Mouse (Mus musculus): ENCODE measurements around the gene Axin1. TPM values are rescaled to one million over a fixed set of nuclear protein-coding genes. Genes with fewer than 3 reads are reported as not detected.

The Axin1 gene
- polyA plus RNA-seq, 1 experiment from 2014 or later = 6.6 TPM

DNA sequence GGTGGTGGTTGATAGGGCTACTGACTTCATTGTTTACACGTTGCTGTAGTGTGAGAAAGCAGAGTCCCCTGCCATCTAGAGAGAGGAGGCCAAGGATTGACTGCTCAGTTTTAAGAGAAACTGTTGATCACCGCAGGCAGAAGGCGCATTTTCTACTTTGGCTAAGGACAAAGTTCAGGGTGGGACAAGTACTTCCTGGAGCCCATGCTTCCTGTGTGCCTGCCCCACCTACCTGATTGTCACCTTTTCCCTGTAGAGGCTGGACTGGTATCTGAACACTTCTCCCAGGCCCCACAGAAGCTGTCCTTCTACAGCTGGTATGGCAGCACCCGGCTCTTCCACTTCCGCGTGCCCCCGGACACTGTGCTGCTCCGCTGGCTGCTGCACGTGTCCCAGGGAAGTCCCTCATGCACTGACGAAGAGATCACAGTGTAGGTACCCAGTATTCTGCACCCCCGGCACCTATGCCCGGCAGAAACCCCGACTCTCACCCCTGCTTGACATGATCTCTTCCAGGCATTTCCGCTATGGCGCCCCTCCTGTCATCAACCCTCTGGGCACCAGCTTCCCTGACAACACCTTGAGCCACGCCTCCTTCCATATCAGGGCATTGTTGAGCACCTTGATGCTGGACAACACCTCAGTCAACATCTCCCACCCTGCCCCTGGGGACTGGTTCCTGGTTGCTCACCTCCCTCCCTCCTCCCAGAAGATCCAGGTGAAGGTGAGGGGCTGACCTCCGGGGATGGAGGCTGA is 21.8 kb upstream of the Axin1 start:
- peaks cover 33% of the 10 kb centered on the region for H3K27me3 ChIP-seq (replicated peaks; ENCODE audit: control insufficient read depth, insufficient read depth, low read length)
- peak overlapping the region; percentile 22; the same call in 1 of the 2 replicates for H3K4me2 ChIP-seq (ENCODE audit: low read depth, low read length)
- no peaks in the 10 kb centered on the region for H3K9me3 ChIP-seq (ENCODE audit: control insufficient read depth, low read length)
- peak overlapping the region; percentile 88 for H3K27ac ChIP-seq (ENCODE audit: low read length)
- ATAC-seq = peak; percentile 65
- 71% methylated on average over 17 of the region's 17 CpGs for WGBS
- no peak overlapping the region for H3K9ac ChIP-seq (ENCODE audit: low read depth, low read length)
- no peak overlapping the region for H3K4me3 ChIP-seq (ENCODE audit: low read length)
- no peaks in the 10 kb centered on the region for H3K36me3 ChIP-seq (ENCODE audit: control insufficient read depth, insufficient read depth, low read length)
- peaks cover 10% of the 10 kb centered on the region for H3K4me1 ChIP-seq (ENCODE audit: control insufficient read depth, insufficient read depth, low read length)

DNA sequence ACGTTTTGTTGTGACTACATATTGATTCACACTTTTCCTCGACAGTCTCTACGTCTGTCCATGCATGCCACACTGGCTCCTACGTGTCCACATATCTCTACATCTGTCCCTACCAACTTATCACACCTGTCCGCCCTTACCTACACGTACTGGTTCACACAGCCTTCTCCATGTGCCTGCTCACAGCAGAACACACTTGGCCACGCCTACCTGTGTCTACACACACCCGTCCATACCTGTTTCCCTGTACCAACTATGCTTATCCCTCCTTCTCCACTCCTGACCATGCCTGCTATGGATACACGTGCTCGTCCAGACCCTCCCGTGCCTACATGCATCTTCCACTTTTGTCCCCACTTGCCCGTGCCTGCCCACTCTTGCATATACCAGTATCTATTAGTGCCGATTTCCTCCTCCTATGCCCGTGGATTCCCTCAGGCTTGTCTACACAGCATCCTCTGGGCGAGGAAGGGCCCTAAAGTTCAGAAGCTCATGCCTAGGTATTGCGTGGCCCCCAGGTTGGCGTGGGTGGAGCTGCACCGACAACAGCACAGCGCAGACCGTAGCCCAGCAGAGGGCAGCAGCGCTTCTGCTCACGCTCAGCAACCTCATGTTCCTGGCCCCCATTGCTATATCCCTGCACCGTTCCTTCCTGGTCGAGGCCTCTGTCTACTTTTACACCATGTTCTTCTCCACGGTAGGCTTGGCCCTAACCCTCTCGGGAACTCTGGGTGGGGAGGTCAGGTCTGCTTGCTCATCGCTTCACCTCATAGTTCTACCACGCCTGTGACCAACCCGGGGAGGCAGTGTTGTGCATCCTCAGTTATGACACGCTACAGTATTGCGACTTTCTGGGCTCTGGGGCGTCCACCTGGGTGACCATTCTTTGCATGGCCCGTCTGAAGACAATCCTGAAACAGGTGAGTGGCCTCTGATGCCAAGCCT is 18.4 kb upstream of the Axin1 start:
- no peak overlapping the region for H3K4me2 ChIP-seq (ENCODE audit: low read depth, low read length)

DNA sequence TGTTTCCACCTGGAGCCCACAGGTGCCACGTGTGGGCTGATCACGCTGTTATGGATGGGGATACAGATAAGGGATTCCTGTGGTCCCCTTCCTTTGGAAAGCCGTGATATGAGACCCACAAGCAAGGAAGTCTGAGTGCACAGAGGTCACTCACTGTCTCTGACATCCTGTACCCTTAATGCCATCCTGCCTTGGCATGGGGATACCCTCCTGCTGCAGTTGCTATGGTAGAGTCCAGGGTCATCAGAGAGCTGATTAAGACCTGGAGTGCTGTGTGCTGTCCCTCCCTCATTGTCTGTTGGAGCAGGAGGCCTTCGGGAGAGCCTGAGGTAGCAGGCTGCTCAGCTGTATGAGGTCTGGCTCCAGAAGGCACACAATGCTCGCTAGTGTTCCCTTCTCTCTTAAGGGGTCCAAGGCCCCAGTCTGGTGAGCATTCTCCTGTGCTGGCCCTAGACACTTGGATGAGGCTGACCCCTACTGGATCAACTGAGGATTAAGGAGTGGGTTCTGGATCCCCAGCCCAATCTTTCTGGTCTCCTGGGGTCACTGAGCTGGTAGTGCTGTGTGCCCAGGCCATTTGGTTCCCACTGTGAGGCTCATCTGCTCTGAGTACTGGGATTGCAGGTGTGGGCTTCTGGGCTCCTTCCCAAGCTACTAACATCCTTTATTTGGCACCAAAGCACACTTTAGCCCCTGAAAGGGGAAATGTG is 15.9 kb upstream of the Axin1 start:
- peaks cover 10% of the 10 kb centered on the region for H3K36me3 ChIP-seq (ENCODE audit: control insufficient read depth, insufficient read depth, low read length)
- H3K4me3 ChIP-seq (ENCODE audit: low read length) = no peak overlapping the region
- H3K27ac ChIP-seq (ENCODE audit: low read length) = no peak overlapping the region
- no peak overlapping the region for H3K4me2 ChIP-seq (ENCODE audit: low read depth, low read length)
- no peak for ATAC-seq
- peaks cover 15% of the 10 kb centered on the region for H3K4me1 ChIP-seq (ENCODE audit: control insufficient read depth, insufficient read depth, low read length)
- H3K27me3 ChIP-seq (replicated peaks; ENCODE audit: control insufficient read depth, insufficient read depth, low read length) = no peaks in the 10 kb centered on the region
- H3K9me3 ChIP-seq (ENCODE audit: control insufficient read depth, low read length) = no peaks in the 10 kb centered on the region
- no peak overlapping the region for H3K9ac ChIP-seq (ENCODE audit: low read depth, low read length)
- WGBS = 62% methylated on average over 5 of the region's 5 CpGs

More for the DNA sequence above, 18.4 kb upstream of the Axin1 start:
- Histone ChIP-seq H3K9me3 (ENCODE audit: control insufficient read depth, low read length) (no peaks in the 10 kb centered on the region), H3K36me3 (ENCODE audit: control insufficient read depth, insufficient read depth, low read length) (no peaks in the 10 kb centered on the region), H3K9ac (ENCODE audit: low read depth, low read length) (peak overlapping the region; percentile 30; the same call in 1 of the 2 replicates), H3K4me1 (ENCODE audit: control insufficient read depth, insufficient read depth, low read length) (peaks cover 15% of the 10 kb centered on the region), H3K4me3 (ENCODE audit: low read length) (no peak overlapping the region), H3K27me3 (replicated peaks; ENCODE audit: control insufficient read depth, insufficient read depth, low read length) (peaks cover 8% of the 10 kb centered on the region), H3K27ac (ENCODE audit: low read length) (no peak overlapping the region)
- 43% methylated on average over 33 of the region's 33 CpGs for WGBS
- peak; percentile 57; the same call in 1 of the 2 replicates for ATAC-seq

DNA sequence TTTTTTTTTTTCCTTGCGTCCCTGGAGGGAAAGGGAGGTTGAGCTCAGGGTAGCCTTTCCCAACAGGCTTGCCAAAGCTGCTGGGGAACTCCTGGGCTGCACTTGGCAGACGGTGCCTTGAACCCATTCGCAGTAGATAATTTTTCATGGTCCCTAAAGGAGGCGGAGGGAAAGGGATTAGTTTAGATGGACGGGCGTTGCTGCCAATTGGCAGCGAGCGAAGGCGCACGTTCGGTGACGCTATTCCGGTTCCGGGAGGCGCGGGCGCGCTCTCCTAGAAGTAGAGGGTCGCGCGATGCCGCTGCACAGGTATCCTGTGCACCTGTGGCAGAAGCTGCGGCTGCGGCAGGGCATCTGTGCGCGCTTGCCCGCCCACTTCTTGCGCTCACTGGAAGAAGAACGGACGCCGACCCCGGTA is 15.2 kb upstream of the Axin1 start, which contains the start of gene Mrpl28:
TSS of gene Mrpl28 (plus strand) at position 234 of the 418 bp plus-strand sequence.
- peak within 1 kb of the TSS; percentile 61 for H3K27ac ChIP-seq (ENCODE audit: low read length)
- peak; percentile 84 for ATAC-seq
- H3K9me3 ChIP-seq (ENCODE audit: control insufficient read depth, low read length) = no peaks in the 10 kb centered on the region
- peak within 1 kb of the TSS; percentile 91 for H3K4me3 ChIP-seq (ENCODE audit: low read length)
- H3K4me1 ChIP-seq (ENCODE audit: control insufficient read depth, insufficient read depth, low read length) = peaks cover 15% of the 10 kb centered on the region
- H3K27me3 ChIP-seq (replicated peaks; ENCODE audit: control insufficient read depth, insufficient read depth, low read length) = no peaks in the 10 kb centered on the region
- peak within 1 kb of the TSS; percentile 80 for H3K4me2 ChIP-seq (ENCODE audit: low read depth, low read length)
- peaks cover 10% of the 10 kb centered on the region for H3K36me3 ChIP-seq (ENCODE audit: control insufficient read depth, insufficient read depth, low read length)
- WGBS = under 1% methylated on average over 32 of the region's 32 CpGs
- peak within 1 kb of the TSS; percentile 89 for H3K9ac ChIP-seq (ENCODE audit: low read depth, low read length)

DNA sequence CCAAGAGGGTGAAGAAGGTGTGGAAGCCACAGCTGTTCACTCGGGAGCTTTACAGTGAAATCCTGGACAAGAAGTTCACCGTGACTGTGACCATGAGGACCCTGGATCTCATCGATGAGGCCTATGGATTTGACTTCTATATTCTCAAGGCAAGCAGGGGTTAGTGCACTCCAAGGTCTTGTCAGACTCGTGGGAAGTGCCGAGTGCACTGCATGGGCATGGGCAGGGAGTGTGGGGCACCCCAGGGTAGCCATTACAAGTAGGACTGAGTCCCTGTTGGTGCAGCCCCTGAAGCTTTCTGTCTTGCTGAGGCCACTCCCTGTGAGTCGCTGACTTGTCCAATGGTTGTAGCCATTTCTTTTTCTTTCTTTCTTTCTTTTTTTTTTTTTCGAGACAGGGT is 13.9 kb upstream of the Axin1 start:
- WGBS = 80% methylated on average over 7 of the region's 7 CpGs
- no peak overlapping the region for H3K27ac ChIP-seq (ENCODE audit: low read length)
- peak overlapping the region; percentile 91 for H3K4me3 ChIP-seq (ENCODE audit: low read length)
- ATAC-seq = no peak
- H3K4me2 ChIP-seq (ENCODE audit: low read depth, low read length) = peak overlapping the region; percentile 80
- peak overlapping the region; percentile 89 for H3K9ac ChIP-seq (ENCODE audit: low read depth, low read length)
- no peaks in the 10 kb centered on the region for H3K27me3 ChIP-seq (replicated peaks; ENCODE audit: control insufficient read depth, insufficient read depth, low read length)
- H3K36me3 ChIP-seq (ENCODE audit: control insufficient read depth, insufficient read depth, low read length) = peaks cover 10% of the 10 kb centered on the region
- H3K9me3 ChIP-seq (ENCODE audit: control insufficient read depth, low read length) = no peaks in the 10 kb centered on the region
- H3K4me1 ChIP-seq (ENCODE audit: control insufficient read depth, insufficient read depth, low read length) = peaks cover 15% of the 10 kb centered on the region

DNA sequence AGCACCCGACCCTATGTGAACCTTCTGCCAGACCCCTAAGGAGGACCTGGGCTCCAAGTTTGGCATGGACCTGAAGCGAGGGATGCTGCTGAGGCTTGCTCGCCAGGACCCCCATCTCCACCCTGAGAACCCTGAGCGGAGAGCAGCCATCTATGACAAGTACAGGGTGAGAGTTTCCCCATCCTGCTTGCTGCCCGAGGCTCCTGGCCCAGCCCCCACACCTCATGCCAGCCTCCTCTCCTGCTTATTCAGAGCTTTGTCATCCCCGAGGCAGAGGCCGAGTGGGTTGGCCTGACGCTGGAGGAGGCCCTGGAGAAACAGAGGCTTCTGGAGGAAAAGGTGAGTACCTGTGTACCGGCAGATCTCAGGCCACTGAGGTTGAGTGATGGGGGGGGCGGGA is 13.3 kb upstream of the Axin1 start:
- Histone ChIP-seq H3K4me2 (ENCODE audit: low read depth, low read length) (no peak overlapping the region), H3K9me3 (ENCODE audit: control insufficient read depth, low read length) (no peaks in the 10 kb centered on the region), H3K4me3 (ENCODE audit: low read length) (no peak overlapping the region), H3K27ac (ENCODE audit: low read length) (no peak overlapping the region), H3K36me3 (ENCODE audit: control insufficient read depth, insufficient read depth, low read length) (peaks cover 10% of the 10 kb centered on the region), H3K27me3 (replicated peaks; ENCODE audit: control insufficient read depth, insufficient read depth, low read length) (no peaks in the 10 kb centered on the region), H3K9ac (ENCODE audit: low read depth, low read length) (no peak overlapping the region), H3K4me1 (ENCODE audit: control insufficient read depth, insufficient read depth, low read length) (peaks cover 11% of the 10 kb centered on the region)
- ATAC-seq = no peak
- 91% methylated on average over 10 of the region's 10 CpGs for WGBS

DNA sequence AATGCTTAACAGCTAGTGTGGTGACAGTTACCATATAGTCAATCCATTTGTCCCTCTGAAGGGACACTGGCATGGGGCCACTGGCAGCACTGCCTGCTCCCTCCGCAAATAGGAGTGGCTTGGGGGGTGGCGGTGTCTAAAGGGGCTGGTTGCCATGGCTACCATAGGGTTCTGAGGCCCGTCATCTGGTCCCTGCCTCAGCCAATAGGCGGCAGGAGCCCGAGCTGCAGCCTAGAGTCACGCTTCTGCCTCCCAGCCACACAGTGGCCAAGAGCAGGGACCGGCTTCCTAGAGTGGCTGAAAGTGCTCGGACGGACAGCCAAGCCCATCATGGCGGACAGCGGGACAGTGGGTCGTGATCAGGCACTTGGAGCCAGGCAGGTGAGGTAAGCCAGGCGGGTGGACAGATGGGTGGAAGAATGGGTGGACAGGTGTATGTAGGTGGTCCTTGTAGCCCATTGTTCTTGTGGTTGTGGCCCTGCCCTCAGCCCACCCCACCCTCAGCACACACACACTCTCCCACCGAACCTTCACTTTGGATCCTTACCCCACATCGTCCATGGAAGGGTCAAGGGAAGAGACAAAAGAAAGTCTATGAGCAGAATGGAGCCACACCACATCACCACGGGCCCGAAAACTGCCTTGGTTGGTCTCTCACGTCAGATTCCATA is 7.3 kb upstream of the Axin1 start:
- H3K4me3 ChIP-seq (ENCODE audit: low read length) = no peak overlapping the region
- no peak overlapping the region for H3K9ac ChIP-seq (ENCODE audit: low read depth, low read length)
- no peaks in the 10 kb centered on the region for H3K27me3 ChIP-seq (replicated peaks; ENCODE audit: control insufficient read depth, insufficient read depth, low read length)
- H3K36me3 ChIP-seq (ENCODE audit: control insufficient read depth, insufficient read depth, low read length) = peaks cover 7% of the 10 kb centered on the region
- H3K4me1 ChIP-seq (ENCODE audit: control insufficient read depth, insufficient read depth, low read length) = no peaks in the 10 kb centered on the region
- no peak for ATAC-seq
- WGBS = 86% methylated on average over 18 of the region's 18 CpGs
- no peak overlapping the region for H3K4me2 ChIP-seq (ENCODE audit: low read depth, low read length)
- no peak overlapping the region for H3K27ac ChIP-seq (ENCODE audit: low read length)
- H3K9me3 ChIP-seq (ENCODE audit: control insufficient read depth, low read length) = no peaks in the 10 kb centered on the region

DNA sequence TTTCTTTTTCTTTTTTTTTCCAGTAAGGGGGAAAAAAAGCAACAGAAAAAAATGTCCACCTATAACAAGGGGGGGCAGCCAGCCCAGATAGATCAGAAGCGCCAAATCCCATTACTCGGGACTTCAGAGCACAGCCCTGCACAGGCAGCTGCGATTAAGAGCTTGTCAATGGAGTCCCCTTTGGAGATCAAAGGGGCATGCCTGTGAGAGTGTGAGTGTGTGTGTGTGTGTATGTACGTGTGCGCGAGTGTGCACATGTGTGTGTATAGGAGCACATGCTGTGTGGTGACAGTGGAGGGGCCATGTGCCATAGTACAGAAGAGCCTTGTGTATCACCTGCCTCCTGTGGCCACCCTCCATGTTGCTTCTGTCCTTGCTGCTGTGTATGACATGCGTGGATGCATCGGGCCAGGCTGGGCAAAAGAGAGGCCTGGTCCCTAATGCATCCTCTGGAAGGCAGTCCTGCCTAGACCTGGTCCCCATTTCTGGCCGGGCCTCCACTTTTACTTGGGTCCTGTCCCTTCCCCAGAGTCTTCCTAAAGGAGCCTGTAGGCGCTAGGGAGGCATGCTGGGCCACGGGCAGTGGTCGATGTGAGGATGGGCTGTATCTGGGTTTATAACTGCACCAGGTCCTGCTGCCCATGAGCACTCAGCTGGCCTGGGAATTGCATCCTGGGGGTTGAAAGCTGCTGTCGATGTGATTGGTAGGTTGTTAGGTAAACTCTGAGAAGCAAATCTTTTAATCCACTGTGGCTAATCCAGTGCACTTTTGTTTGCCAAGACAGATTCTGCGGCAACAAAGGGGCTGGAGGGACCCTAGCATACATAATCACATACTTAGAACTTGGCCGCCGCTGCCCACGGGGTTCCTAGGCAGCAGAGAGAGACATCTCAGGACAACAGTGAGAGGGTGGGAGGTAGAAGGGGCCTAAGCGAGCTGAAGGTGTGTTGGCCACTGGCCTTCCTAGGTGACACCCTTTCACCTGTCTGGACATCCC is 6.3 kb upstream of the Axin1 start:
- Histone ChIP-seq H3K4me1 (ENCODE audit: control insufficient read depth, insufficient read depth, low read length) (no peaks in the 10 kb centered on the region), H3K27ac (ENCODE audit: low read length) (no peak overlapping the region), H3K9ac (ENCODE audit: low read depth, low read length) (no peak overlapping the region), H3K4me2 (ENCODE audit: low read depth, low read length) (no peak overlapping the region), H3K36me3 (ENCODE audit: control insufficient read depth, insufficient read depth, low read length) (no peaks in the 10 kb centered on the region), H3K9me3 (ENCODE audit: control insufficient read depth, low read length) (no peaks in the 10 kb centered on the region), H3K4me3 (ENCODE audit: low read length) (no peak overlapping the region), H3K27me3 (replicated peaks; ENCODE audit: control insufficient read depth, insufficient read depth, low read length) (no peaks in the 10 kb centered on the region)
- 85% methylated on average over 18 of the region's 18 CpGs for whole genome bisulfite sequencing
- no peak for ATAC-seq
